ENCODE assay signal across 11 mouse cellular contexts in the genomic region with DNA sequence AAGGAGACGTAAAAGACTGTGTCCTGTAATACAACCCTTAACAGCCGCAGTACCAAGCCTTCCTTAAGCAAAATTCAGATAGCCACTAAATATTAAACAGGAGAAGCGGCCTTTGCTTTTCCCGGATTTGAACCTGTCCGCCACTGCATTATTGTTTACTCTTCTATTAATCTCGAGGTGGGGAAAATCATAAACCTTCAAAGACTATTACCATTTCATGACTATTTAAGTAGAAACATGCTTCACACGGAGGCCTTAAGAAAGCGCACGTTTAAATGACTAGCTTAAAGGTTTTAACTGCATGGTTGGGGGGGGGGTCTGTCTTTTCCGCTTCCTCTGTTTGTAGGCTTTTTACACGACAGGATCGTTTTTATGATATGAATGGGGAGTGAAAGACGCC. TPM values are rescaled to one million over a fixed set of nuclear protein-coding genes. Genes with fewer than 3 reads are reported as not detected.
DNase-seq lines count a peak whose midpoint lies in the region; ATAC-seq lines count a peak whose summit lies in the region.
"Had no signal": no experiment of that assay in that cellular context is flagged by ENCODE, and none has a peak within 500 bp of the region (broad histone marks: within the 10 kb centered on the region; RNA-seq: fewer than 3 reads in every experiment).

No protein-coding gene starts in this region.

- no peak for DNase-seq in forebrain, embryonic 11.5 days (ENCODE audit: low spot score)
- no peak for DNase-seq in forebrain, embryonic 14.5 days (ENCODE audit: low spot score)
- DNase-seq in thymus, postnatal 0 days (ENCODE audit: low spot score): peak; percentile 9
- no peak for DNase-seq in thymus, postnatal 4 days
- peak; percentile 96 for DNase-seq in midbrain, embryonic 11.5 days (ENCODE audit: low spot score, missing footprints)
- no peak for DNase-seq in left cerebral cortex, adult 11 months (ENCODE audit: low spot score)
- DNase-seq in frontal cortex, postnatal 14 days (ENCODE audit: low spot score in 2 of 2): no peak
- no peak for DNase-seq in c-Kit-positive CD71-positive TER-119-positive erythroid progenitor cells, embryonic 14.5 days (ENCODE audit: low spot score)
- DNase-seq: lung, adult 18-20 months; spleen, adult 18-20 months had no signal

- no peaks in the 10 kb centered on the region for H3K36me3 ChIP-seq in forebrain, embryonic 11.5 days (ENCODE audit: control insufficient read depth, insufficient read depth, low read length)
- H3K36me3 ChIP-seq in forebrain, embryonic 14.5 days (ENCODE audit: control insufficient read depth, insufficient read depth, low read length): no peaks in the 10 kb centered on the region
- H3K36me3 ChIP-seq in midbrain, embryonic 11.5 days (ENCODE audit: control insufficient read depth, insufficient read depth, low read length): no peaks in the 10 kb centered on the region

- H3K27me3 ChIP-seq in forebrain, embryonic 11.5 days (ENCODE audit: control insufficient read depth, insufficient read depth, low read length): peaks cover 72% of the 10 kb centered on the region
- peaks cover 80% of the 10 kb centered on the region for H3K27me3 ChIP-seq in forebrain, embryonic 14.5 days (replicated peaks; ENCODE audit: control insufficient read depth, insufficient read depth, low read length)
- H3K27me3 ChIP-seq in midbrain, embryonic 11.5 days (ENCODE audit: control insufficient read depth, insufficient read depth, low read length): peaks cover 84% of the 10 kb centered on the region
- H3K27me3 ChIP-seq: Patski had no signal

- H3K4me2 ChIP-seq in forebrain, embryonic 11.5 days (ENCODE audit: low read depth, low read length, severe bottlenecking): peak overlapping the region; percentile 68; the same call in 1 of the 2 replicates
- no peak overlapping the region for H3K4me2 ChIP-seq in forebrain, embryonic 14.5 days (ENCODE audit: low read length)
- H3K4me2 ChIP-seq in midbrain, embryonic 11.5 days: no peak overlapping the region; the same call in 1 of the 2 replicates

- H3K9ac ChIP-seq in forebrain, embryonic 11.5 days (ENCODE audit: low read length): no peak overlapping the region
- H3K9ac ChIP-seq in forebrain, embryonic 14.5 days (ENCODE audit: low read length): no peak overlapping the region
- no peak overlapping the region; the same call in 1 of the 2 replicates for H3K9ac ChIP-seq in midbrain, embryonic 11.5 days (ENCODE audit: low read length)

- peak overlapping the region; percentile 42 for H3K4me3 ChIP-seq in forebrain, embryonic 11.5 days (ENCODE audit: low read depth, low read length)
- no peak overlapping the region for H3K4me3 ChIP-seq in forebrain, embryonic 14.5 days (ENCODE audit: low read depth, low read length)
- H3K4me3 ChIP-seq in midbrain, embryonic 11.5 days (ENCODE audit: low read depth, low read length): peak overlapping the region; percentile 39

- H3K27ac ChIP-seq in forebrain, embryonic 11.5 days (ENCODE audit: low read depth, low read length): no peak overlapping the region
- H3K27ac ChIP-seq in forebrain, embryonic 14.5 days (ENCODE audit: low read depth, low read length): no peak overlapping the region
- H3K27ac ChIP-seq in midbrain, embryonic 11.5 days (ENCODE audit: low read depth, low read length): no peak overlapping the region

- peaks cover 8% of the 10 kb centered on the region; the same call in 1 of the 2 replicates for H3K4me1 ChIP-seq in forebrain, embryonic 11.5 days (replicated peaks; ENCODE audit: control insufficient read depth, insufficient read depth, low read length)
- H3K4me1 ChIP-seq in forebrain, embryonic 14.5 days (ENCODE audit: control insufficient read depth, insufficient read depth, low read length): peaks cover 6% of the 10 kb centered on the region
- H3K4me1 ChIP-seq in midbrain, embryonic 11.5 days (ENCODE audit: control insufficient read depth, insufficient read depth, low read length): peaks cover 9% of the 10 kb centered on the region

- no peak for ATAC-seq in forebrain, embryonic 11.5 days (replicated peaks; ENCODE audit: low FRiP score)
- ATAC-seq in forebrain, embryonic 14.5 days: no peak
- no peak for ATAC-seq in midbrain, embryonic 11.5 days (ENCODE audit: low FRiP score)
- ATAC-seq: Patski had no signal

- WGBS in forebrain, embryonic 11.5 days: under 1% methylated on average over 13 of the region's 13 CpGs
- under 1% methylated on average over 13 of the region's 13 CpGs for WGBS in forebrain, embryonic 14.5 days
- WGBS in midbrain, embryonic 11.5 days: under 1% methylated on average over 13 of the region's 13 CpGs

- H3K9me3 ChIP-seq in forebrain, embryonic 11.5 days (ENCODE audit: control insufficient read depth, low read length): no peaks in the 10 kb centered on the region
- no peaks in the 10 kb centered on the region for H3K9me3 ChIP-seq in forebrain, embryonic 14.5 days (replicated peaks; ENCODE audit: control insufficient read depth, low read length)
- H3K9me3 ChIP-seq in midbrain, embryonic 11.5 days (ENCODE audit: control insufficient read depth, low read length): no peaks in the 10 kb centered on the region

RNA-seq across cellular contexts. Expression of a gene that starts 9.1 kb away (rescaled TPM):
- 3.3 and 3.6 TPM in 2 replicates for polyA plus RNA-seq in forebrain, embryonic 11.5 days (2014; fragmentation: Nextera tagmentation; extraction: Ambion mirVana)
- 0.20 and 0.41 TPM in 2 replicates for polyA plus RNA-seq in forebrain, embryonic 14.5 days (2014; fragmentation: Nextera tagmentation; extraction: Ambion mirVana)
- polyA plus RNA-seq in thymus, postnatal 0 days (2015; fragmentation: Nextera tagmentation; extraction: Ambion mirVana): 0.08 and 0.09 TPM in 2 replicates
- polyA plus RNA-seq in midbrain, embryonic 11.5 days (2014; fragmentation: Nextera tagmentation; extraction: Ambion mirVana): 3.0 and 4.7 TPM in 2 replicates

Comparison
In these comparisons a context has a peak if more than half of its experiments do, and no peak if none do; other contexts are left out.
1. DNase-seq: peak in thymus, postnatal 0 days (single experiment) and midbrain, embryonic 11.5 days (single experiment); none in forebrain, embryonic 11.5 days (single experiment), forebrain, embryonic 14.5 days (single experiment), thymus, postnatal 4 days (single experiment), left cerebral cortex, adult 11 months (single experiment), frontal cortex, postnatal 14 days (0 of 2) and c-Kit-positive CD71-positive TER-119-positive erythroid progenitor cells, embryonic 14.5 days (single experiment).